Mouse (Mus musculus): ENCODE measurements around the gene Usp39. TPM values are rescaled to one million over a fixed set of nuclear protein-coding genes. Genes with fewer than 3 reads are reported as not detected.

Gene Usp39
- polyA plus RNA-seq, 1 experiment: 12.0 TPM

DNA sequence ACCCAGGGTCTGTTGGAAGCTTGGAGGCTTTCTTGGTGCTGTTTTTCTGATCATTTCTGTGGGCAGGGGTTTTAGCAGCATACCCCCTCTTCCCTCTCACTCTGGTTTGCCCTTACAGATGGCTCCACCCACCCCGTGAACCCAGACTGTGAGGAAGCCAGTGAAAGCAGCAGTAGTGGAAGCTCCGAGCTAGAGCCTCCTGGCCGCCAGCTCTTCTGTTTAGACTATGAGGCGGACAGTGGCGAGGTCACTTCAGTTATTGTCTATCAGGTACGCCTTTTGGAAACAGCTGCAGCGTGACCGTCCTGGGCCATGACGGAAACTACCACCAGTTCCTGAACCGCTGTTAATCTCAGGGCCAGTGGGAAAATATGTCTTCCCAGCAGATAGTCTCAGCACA is 3.4 kb upstream of the Usp39 start:
- peaks cover 16% of the 10 kb centered on the region for H3K4me1 ChIP-seq (ENCODE audit: control insufficient read depth, insufficient read depth, insufficient read length, low read length)
- peak overlapping the region; percentile 79 for H3K4me3 ChIP-seq (ENCODE audit: insufficient read depth, low read depth, low read length)
- H3K27ac ChIP-seq (replicated peaks; ENCODE audit: low read depth, low read length): peak overlapping the region; percentile 91; the same call in 1 of the 2 replicates

DNA sequence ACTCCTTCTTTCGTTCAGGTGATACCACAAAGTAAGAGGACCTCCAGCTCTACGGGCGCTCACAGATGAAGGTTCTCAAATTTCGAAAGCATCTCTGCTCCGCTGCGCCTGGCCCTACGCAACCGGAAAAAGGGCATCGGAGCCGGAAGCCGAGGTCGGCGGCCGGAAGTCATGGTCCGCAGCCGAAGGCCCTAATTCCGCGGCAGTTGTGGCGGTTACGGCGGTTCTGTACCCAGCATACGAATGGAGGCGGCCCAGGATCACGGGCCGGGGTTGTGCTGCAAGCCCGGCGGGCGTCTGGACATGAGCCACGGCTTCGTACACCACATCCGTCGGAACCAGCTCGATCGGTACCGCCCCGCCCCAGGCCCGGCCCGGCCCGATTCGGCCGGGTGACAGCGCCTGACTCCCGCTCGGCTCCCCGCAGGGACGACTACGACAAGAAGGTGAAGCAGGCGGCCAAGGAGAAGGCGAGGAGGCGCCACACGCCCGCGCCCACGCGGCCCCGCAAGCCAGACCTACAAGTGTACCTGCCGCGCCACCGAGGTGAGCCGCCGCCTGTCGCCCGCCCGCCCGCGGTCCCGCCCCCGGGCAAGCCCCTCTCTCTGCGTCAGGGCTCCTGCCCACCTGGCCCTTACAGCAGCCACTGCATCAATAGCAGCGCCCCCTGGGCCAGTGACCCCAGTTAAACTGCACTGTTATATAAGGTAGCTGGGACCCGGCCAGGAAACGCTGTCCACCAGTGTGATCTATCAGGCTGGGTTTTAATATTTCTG is 2.4 kb upstream of the Usp39 start, which contains the start of gene 0610030E20Rik:
0610030E20Rik (plus strand) TSS at position 152 of the 776 bp plus-strand sequence.
- peak within 1 kb of the TSS; percentile 79 for H3K4me3 ChIP-seq (ENCODE audit: insufficient read depth, low read depth, low read length)
- peak within 1 kb of the TSS; percentile 91 for H3K27ac ChIP-seq (replicated peaks; ENCODE audit: low read depth, low read length)
- peaks cover 11% of the 10 kb centered on the region for H3K4me1 ChIP-seq (ENCODE audit: control insufficient read depth, insufficient read depth, insufficient read length, low read length)

DNA sequence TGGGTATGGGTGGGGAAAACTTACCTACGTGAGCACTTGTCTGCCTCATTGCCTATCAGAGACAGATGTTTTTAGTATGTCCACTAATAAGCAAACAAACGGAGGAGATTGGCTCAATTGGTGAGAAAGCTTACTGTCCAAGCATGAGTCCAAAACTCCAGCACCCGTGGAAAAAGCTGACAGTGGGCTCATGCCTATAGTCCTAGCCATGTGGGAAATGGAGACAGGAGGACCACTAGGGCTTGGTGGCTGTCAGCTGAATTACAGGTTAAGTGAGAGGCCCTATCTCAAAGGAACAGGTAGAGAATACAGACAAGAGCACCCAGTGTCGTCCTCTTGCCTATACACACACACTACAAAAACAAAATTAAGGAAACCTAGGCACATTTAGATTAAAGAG is 1.3 kb upstream of the Usp39 start:
- no peak overlapping the region for H3K27ac ChIP-seq (replicated peaks; ENCODE audit: low read depth, low read length)

DNA sequence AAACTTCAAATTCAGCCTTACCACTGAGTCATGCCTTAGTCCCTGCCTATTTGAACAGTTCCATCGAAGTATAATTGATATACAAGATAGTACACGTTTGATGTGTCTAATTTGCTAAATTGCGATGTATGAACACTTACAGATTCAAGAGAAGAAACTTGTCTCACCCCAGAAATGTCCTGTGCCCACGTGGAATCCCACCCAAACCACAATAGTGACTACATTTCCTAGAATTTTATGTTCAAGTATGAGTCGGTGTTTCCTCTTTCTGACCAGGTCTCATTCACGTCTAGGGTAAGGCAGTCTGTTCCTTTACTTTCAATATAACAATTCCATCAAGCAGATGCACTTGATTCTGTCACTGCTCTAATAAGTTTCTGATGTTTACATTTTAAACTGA is 649 bp upstream of the Usp39 start:
- H3K4me3 ChIP-seq (ENCODE audit: insufficient read depth, low read depth, low read length): no peak overlapping the region

More for the DNA sequence above, 1.3 kb upstream of the Usp39 start:
- Histone ChIP-seq H3K4me1 (ENCODE audit: control insufficient read depth, insufficient read depth, insufficient read length, low read length) (peaks cover 10% of the 10 kb centered on the region), H3K4me3 (ENCODE audit: insufficient read depth, low read depth, low read length) (no peak overlapping the region)

DNA sequence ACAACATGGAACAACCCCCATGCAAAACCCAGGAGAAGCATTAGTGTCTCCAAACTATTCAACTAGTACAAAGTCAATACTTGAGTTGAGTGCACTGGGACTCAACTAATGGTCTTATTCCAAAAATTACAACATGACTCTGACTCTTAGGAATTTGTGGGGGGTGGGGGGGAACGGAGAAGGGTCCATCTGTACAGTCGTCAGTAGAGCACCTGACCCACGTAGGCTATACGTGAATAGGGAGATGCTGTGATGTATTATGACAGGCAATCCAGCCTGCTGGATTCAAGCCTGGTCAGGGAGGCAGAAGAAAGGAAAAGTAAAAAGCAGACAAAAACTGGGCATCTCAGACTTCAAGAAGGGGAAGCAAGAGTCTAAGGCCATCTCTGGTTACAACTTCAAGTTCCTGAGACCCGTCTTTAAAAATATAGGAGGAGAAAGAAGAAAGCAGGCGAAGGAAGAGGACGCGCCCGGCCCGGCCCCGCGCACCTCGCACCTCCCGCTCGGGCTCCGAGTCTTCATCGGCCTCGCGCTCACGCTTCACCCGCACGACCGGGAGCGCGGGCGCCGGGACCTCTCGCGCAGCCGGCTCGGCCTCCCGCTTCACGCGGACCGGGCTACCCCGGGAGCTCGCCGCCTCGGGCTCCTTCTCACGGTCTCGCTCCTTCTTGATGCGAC is 449 bp downstream of the Usp39 start:
- peak overlapping the region; percentile 91 for H3K4me3 ChIP-seq (ENCODE audit: insufficient read depth, low read depth, low read length)
- H3K27ac ChIP-seq (replicated peaks; ENCODE audit: low read depth, low read length): 0 out of 2 replicates have a peak overlapping the region, but pooled peaks have one; percentile 49
- H3K4me1 ChIP-seq (ENCODE audit: control insufficient read depth, insufficient read depth, insufficient read length, low read length): peaks cover 10% of the 10 kb centered on the region

More for the DNA sequence above, 649 bp upstream of the Usp39 start:
- Histone ChIP-seq H3K4me1 (ENCODE audit: control insufficient read depth, insufficient read depth, insufficient read length, low read length) (peaks cover 10% of the 10 kb centered on the region), H3K27ac (replicated peaks; ENCODE audit: low read depth, low read length) (no peak overlapping the region)

DNA sequence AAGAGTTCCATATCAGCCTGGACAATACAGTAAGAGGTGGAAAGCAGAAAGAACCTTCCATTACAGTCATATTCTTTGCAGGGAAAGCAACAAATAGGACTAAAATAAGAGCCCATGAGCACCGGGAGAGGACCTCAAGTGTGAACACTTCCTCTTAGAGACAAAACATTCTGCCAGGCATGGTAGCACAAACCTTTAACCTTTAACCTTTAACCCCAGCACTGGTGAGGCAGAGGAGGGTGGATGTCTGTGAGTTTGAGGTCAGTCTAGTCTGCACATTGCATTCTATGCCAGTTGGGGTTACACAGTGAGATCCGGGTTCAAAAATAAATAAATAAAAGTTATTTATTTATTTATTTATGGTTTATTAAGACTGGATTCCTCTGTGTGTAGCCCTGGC is 4.5 kb downstream of the Usp39 start:
- Histone ChIP-seq H3K27ac (replicated peaks; ENCODE audit: low read depth, low read length) (no peak overlapping the region), H3K4me3 (ENCODE audit: insufficient read depth, low read depth, low read length) (no peak overlapping the region), H3K4me1 (ENCODE audit: control insufficient read depth, insufficient read depth, insufficient read length, low read length) (no peaks in the 10 kb centered on the region; the same call in 1 of the 2 replicates)

DNA sequence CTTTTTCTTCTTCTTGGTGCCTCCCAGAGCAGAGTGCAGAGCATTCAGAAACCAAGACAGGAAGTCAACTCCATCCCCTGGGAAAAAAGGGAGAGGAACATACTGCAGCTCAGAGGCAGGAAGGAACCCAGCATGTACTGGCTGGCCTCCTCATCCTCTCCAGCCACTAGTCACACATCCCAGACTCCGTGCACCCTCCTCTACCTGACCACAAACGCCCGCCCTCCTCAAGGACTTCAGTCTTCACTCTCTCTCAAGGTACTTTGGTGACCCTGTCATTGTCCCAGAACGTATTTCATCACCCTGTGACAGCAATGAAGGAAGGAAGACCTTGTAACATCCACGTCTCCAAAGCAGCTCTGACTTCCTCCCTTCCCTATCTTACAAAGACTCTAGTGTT is 11.9 kb downstream of the Usp39 start:
- H3K27ac ChIP-seq (replicated peaks; ENCODE audit: low read depth, low read length): 0 out of 2 replicates have a peak overlapping the region, but pooled peaks have one; percentile 8
- no peak overlapping the region for H3K4me3 ChIP-seq (ENCODE audit: insufficient read depth, low read depth, low read length)
- no peaks in the 10 kb centered on the region for H3K4me1 ChIP-seq (ENCODE audit: control insufficient read depth, insufficient read depth, insufficient read length, low read length)

DNA sequence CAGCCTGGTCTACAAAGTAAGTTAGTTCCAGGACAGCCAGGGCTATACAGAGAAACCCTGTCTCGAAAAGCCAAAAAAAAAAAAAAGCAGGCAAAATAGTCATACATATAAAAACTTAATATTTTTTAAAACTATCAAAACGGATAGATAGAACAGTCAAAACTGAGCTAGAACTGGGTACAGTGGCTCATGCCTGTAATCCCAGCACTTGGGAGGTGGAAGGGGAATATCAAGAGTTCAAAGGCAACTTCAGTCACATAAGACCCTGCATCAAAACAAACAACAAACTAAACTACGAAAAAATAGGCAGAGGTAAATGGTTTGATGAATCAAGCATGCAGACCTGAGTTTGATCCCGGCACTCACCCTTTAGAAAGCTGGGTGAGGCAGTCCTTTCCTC is 14.9 kb downstream of the Usp39 start:
- Histone ChIP-seq H3K4me3 (ENCODE audit: insufficient read depth, low read depth, low read length) (no peak overlapping the region), H3K4me1 (ENCODE audit: control insufficient read depth, insufficient read depth, insufficient read length, low read length) (no peaks in the 10 kb centered on the region), H3K27ac (replicated peaks; ENCODE audit: low read depth, low read length) (no peak overlapping the region)

DNA sequence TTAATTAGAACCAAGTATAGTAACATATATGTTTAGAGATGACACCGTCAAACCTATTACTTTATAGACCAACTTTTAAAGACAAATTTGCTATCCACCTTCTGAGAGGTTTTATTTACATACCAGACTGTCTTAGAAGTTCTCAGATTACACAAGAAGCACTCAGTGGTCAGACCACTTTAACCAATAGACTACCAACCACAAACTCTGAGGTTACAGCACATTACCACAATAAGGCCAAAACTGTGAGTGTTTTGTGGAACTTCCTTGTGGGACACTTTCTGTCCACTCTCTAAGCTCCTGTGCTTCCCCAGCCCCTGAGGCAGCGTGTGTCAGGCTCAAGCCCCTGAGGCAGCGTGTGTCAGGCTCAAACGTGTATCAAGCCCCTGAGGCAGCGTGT is 16.0 kb downstream of the Usp39 start:
- Histone ChIP-seq H3K27ac (replicated peaks; ENCODE audit: low read depth, low read length) (no peak overlapping the region), H3K4me3 (ENCODE audit: insufficient read depth, low read depth, low read length) (no peak overlapping the region), H3K4me1 (ENCODE audit: control insufficient read depth, insufficient read depth, insufficient read length, low read length) (no peaks in the 10 kb centered on the region)

DNA sequence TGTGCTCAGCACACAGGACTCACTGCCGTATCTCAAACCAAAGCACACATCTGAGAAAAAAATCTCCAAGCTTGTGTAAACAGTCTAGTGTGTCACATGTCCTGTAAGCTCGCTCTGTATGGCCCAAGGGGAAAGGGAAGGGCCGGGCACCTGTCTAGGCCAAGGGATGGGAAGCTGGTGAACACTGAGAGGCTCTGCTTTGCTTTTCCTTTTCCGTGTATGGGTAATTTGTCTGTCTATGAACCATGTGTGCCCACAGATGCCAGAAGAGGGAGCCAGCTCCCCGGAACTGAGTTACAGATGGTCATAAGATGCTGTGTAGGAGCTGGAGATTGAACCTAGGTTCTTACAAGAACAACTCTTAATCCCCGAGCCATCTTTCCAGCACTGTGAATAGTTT is 18.7 kb downstream of the Usp39 start:
- H3K4me1 ChIP-seq (ENCODE audit: control insufficient read depth, insufficient read depth, insufficient read length, low read length): no peaks in the 10 kb centered on the region

DNA sequence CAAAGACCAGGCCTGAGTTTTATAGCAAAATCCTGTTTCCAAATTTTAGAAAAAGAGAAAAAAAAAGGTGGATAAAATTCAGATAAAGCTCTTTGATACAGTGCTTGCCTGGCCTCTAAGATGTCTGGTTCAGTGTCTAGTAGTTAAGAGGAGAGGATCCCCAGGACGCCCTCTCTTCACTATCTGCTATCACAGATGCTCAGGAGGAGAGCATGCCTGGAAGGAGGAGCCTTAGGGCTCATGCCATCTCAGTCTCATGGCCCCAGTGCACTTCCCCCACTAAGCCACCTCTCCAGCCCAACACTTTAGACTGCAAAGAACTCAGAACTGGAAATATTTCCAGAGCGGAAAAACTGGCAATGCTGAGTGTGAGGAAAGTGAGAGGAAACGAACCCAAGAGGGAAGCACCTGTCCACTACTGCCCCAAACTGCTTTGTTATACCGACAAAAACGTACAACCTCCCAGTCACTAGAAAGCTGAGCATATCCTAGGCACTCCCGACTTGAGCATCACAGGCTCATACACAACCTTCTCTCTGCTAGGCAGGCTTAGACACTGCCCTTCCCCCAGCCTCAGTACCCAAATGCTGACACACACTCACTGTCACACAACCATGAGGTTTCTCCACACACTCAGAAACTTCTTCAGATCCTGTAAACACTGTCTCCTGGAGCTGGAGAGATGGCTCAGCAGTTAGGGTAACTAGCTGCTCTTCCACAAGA is 21.0 kb downstream of the Usp39 start:
- H3K4me3 ChIP-seq (ENCODE audit: insufficient read depth, low read depth, low read length): no peak overlapping the region
- no peaks in the 10 kb centered on the region for H3K4me1 ChIP-seq (ENCODE audit: control insufficient read depth, insufficient read depth, insufficient read length, low read length)
- H3K27ac ChIP-seq (replicated peaks; ENCODE audit: low read depth, low read length): no peak overlapping the region

More for the DNA sequence above, 18.7 kb downstream of the Usp39 start:
- no peak overlapping the region for H3K4me3 ChIP-seq (ENCODE audit: insufficient read depth, low read depth, low read length)
- H3K27ac ChIP-seq (replicated peaks; ENCODE audit: low read depth, low read length): no peak overlapping the region

DNA sequence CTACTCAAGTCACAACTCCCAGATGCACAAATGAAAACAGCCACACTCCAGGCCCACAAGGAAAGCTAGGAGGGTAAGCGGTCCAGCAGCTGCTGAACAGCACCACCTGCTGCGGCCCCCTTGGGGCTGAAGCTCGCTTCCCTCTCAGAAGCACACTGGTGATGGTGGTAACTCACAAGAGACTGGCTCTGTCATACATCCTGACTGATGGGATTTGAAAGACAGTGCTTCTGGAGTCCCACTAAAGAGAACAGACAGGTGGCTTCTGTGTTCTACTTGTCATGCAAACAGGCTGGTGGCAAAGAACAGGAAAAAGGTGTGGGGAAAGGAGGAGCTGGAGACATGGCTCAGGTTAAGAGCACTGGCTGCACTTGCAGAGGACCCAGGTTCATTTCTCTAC is 22.0 kb downstream of the Usp39 start:
- Histone ChIP-seq H3K27ac (replicated peaks; ENCODE audit: low read depth, low read length) (no peak overlapping the region), H3K4me3 (ENCODE audit: insufficient read depth, low read depth, low read length) (no peak overlapping the region), H3K4me1 (ENCODE audit: control insufficient read depth, insufficient read depth, insufficient read length, low read length) (no peaks in the 10 kb centered on the region)

DNA sequence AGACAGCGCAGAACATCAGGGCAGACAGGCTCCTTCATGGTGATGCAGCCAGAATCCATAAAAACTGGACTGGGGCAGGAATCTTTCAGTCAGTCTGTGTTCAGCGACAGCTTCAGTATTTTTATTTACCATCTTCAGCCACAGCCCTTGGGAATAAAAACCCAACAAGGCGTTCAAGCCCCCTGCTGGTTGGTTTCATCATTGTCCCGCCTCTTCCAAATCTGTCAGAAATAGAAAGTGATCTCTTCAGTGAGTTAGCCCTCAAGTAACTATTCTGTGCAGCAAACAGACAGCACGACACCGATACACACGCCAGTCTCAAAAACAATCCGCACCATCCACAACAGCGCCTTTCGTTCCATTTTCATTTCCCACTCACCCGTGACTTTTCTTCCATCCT is 26.0 kb downstream of the Usp39 start:
- H3K27ac ChIP-seq (replicated peaks; ENCODE audit: low read depth, low read length): no peak overlapping the region
- H3K4me3 ChIP-seq (ENCODE audit: insufficient read depth, low read depth, low read length): no peak overlapping the region

DNA sequence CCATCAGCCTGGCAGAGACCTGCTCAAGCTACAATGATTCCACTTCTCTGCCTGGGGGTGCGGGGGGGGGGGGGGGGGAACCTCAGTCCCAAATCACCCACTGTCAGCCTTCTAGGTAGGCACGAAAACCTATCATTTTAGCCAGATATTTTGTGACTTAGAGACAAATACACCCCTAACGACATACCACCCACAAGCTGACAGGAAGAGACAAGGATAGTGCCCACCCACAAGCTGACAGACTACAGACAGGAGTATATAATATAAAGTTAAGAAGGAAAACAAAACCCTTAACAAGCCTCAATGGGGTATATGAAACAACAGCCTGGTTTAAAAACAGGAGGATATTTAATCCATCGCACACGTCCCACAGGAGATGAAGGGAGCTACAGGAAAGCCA is 26.5 kb downstream of the Usp39 start:
- no peaks in the 10 kb centered on the region for H3K4me1 ChIP-seq (ENCODE audit: control insufficient read depth, insufficient read depth, insufficient read length, low read length)
- no peak overlapping the region for H3K4me3 ChIP-seq (ENCODE audit: insufficient read depth, low read depth, low read length)
- H3K27ac ChIP-seq (replicated peaks; ENCODE audit: low read depth, low read length): no peak overlapping the region

More for the DNA sequence above, 26.0 kb downstream of the Usp39 start:
- H3K4me1 ChIP-seq (ENCODE audit: control insufficient read depth, insufficient read depth, insufficient read length, low read length): no peaks in the 10 kb centered on the region

DNA sequence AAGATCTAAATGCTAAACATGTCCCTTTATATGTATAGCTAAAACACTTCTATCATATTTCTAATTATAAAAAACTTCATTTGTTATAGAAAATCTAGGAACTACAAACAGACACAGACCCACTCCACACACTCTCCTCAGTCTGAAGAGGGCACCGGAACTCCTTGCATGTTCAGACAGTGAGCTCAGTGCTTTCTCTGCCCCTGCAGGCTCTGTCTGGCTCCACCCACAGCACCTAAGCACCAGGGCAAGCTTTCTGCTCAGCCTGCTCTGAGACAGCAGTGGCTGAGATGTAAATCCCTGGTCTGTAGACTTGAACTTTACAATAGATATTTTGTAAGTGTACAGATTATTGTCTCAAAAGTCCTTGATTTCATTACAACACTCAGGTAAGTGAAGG is 28.9 kb downstream of the Usp39 start:
- Histone ChIP-seq H3K27ac (replicated peaks; ENCODE audit: low read depth, low read length) (no peak overlapping the region), H3K4me3 (ENCODE audit: insufficient read depth, low read depth, low read length) (no peak overlapping the region), H3K4me1 (ENCODE audit: control insufficient read depth, insufficient read depth, insufficient read length, low read length) (no peaks in the 10 kb centered on the region)
